Mouse (Mus musculus) cerebellum, adult 2 months (tissue): ENCODE results near the gene Pcgf6.

Experiments
- CTCF ChIP-seq: fragments of 200-500 bp; IDR thresholded peaks from 2 replicates; pipeline ENCODE4 v1.5.1; 2011; ENCODE audit warnings: low read depth, mild to moderate bottlenecking, control low read depth, low read length, moderate library complexity, borderline replicate concordance; ENCODE audit not compliant: insufficient read depth
- POLR2A ChIP-seq: fragments of 200-500 bp; IDR thresholded peaks from 2 replicates; pipeline ENCODE4 v1.6.1; 2011; ENCODE audit warnings: low read length, control low read depth, borderline replicate concordance; ENCODE audit not compliant: insufficient read depth

- no peak for TF ChIP-seq CTCF
- TF ChIP-seq POLR2A, result no peak
Observed at GRCm38 (mm10) chr19:47057684-47058083, 7.0 kb upstream of the Pcgf6 start.
